Mouse (Mus musculus): ENCODE data around the gene Szrd1. TPM values are rescaled to one million over a fixed set of nuclear protein-coding genes. Genes with fewer than 3 reads are reported as not detected.

The Szrd1 gene
- total and polyA plus RNA-seq, 2 experiments from 2014 or later, result 17.2 to 60.5 TPM

GRCm38 (mm10) chr4:141178500-141178899 is 38.9 kb upstream of the Szrd1 start:
- no peak for ATAC-seq
- H3K27me3 ChIP-seq (ENCODE audit: insufficient read depth, low read length), result no peaks in the 10 kb centered on the region
- H3K36me3 ChIP-seq (ENCODE audit: insufficient read depth), result peaks cover 34% of the 10 kb centered on the region
- no peak overlapping the region for H3K4me3 ChIP-seq (ENCODE audit: low read depth, low read length)
- H3K27ac ChIP-seq (ENCODE audit: low read depth, low read length), result no peak overlapping the region
- TF ChIP-seq CTCF (IDR thresholded peaks at IDR 0.05; ENCODE audit: low read depth), result no peak
- H3K4me2 ChIP-seq (ENCODE audit: low read depth), result no peak overlapping the region
- 80% methylated on average over 4 of the region's 4 CpGs for WGBS
- H3K9me3 ChIP-seq (ENCODE audit: low read length), result no peaks in the 10 kb centered on the region
- no peak overlapping the region for H3K9ac ChIP-seq
- no peak for DNase-seq
- no peaks in the 10 kb centered on the region for H3K4me1 ChIP-seq (ENCODE audit: insufficient read depth)

- Histone ChIP-seq H3K27me3 (ENCODE audit: insufficient read depth, low read length) (no peaks in the 10 kb centered on the region), H3K4me1 (ENCODE audit: insufficient read depth) (no peaks in the 10 kb centered on the region), H3K27ac (ENCODE audit: low read depth, low read length) (no peak overlapping the region), H3K4me3 (ENCODE audit: low read depth, low read length) (no peak overlapping the region), H3K9ac (no peak overlapping the region), H3K36me3 (ENCODE audit: insufficient read depth) (peaks cover 21% of the 10 kb centered on the region), H3K4me2 (ENCODE audit: low read depth) (no peak overlapping the region), H3K9me3 (ENCODE audit: low read length) (no peaks in the 10 kb centered on the region)
- ATAC-seq (no peak), DNase-seq (no peak)
- WGBS, result 86% methylated on average over 10 of the region's 10 CpGs
- TF ChIP-seq CTCF (IDR thresholded peaks at IDR 0.05; ENCODE audit: low read depth), result no peak
Observed at GRCm38 (mm10) chr4:141176328-141176838, 36.8 kb upstream of the Szrd1 start.

GRCm38 (mm10) chr4:141175783-141176182 is 36.2 kb upstream of the Szrd1 start:
- no peak overlapping the region for H3K4me2 ChIP-seq (ENCODE audit: low read depth)
- H3K9me3 ChIP-seq (ENCODE audit: low read length), result no peaks in the 10 kb centered on the region
- no peak overlapping the region for H3K9ac ChIP-seq
- peaks cover 21% of the 10 kb centered on the region for H3K36me3 ChIP-seq (ENCODE audit: insufficient read depth)
- H3K4me1 ChIP-seq (ENCODE audit: insufficient read depth), result no peaks in the 10 kb centered on the region
- WGBS, result 75% methylated on average over 5 of the region's 5 CpGs
- H3K27me3 ChIP-seq (ENCODE audit: insufficient read depth, low read length), result no peaks in the 10 kb centered on the region
- no peak overlapping the region for H3K27ac ChIP-seq (ENCODE audit: low read depth, low read length)
- no peak for TF ChIP-seq CTCF (IDR thresholded peaks at IDR 0.05; ENCODE audit: low read depth)
- H3K4me3 ChIP-seq (ENCODE audit: low read depth, low read length), result no peak overlapping the region
- DNase-seq (no peak), ATAC-seq (no peak)

GRCm38 (mm10) chr4:141172121-141172520 is 32.5 kb upstream of the Szrd1 start:
- no peaks in the 10 kb centered on the region for H3K9me3 ChIP-seq (ENCODE audit: low read length)
- no peaks in the 10 kb centered on the region for H3K4me1 ChIP-seq (ENCODE audit: insufficient read depth)
- no peaks in the 10 kb centered on the region for H3K27me3 ChIP-seq (ENCODE audit: insufficient read depth, low read length)
- ATAC-seq (0 out of 2 replicates have a peak, but pooled peaks have one; percentile 20), DNase-seq (peak; percentile 25)
- peaks cover 30% of the 10 kb centered on the region for H3K36me3 ChIP-seq (ENCODE audit: insufficient read depth)
- H3K4me2 ChIP-seq (ENCODE audit: low read depth), result no peak overlapping the region
- 84% methylated on average over 8 of the region's 8 CpGs for WGBS
- no peak for TF ChIP-seq CTCF (IDR thresholded peaks at IDR 0.05; ENCODE audit: low read depth)
- H3K27ac ChIP-seq (ENCODE audit: low read depth, low read length), result 0 out of 2 replicates have a peak overlapping the region, but pooled peaks have one; percentile 9
- H3K4me3 ChIP-seq (ENCODE audit: low read depth, low read length), result no peak overlapping the region
- no peak overlapping the region for H3K9ac ChIP-seq

- Histone ChIP-seq H3K4me2 (ENCODE audit: low read depth) (no peak overlapping the region), H3K9me3 (ENCODE audit: low read length) (no peaks in the 10 kb centered on the region), H3K4me1 (ENCODE audit: insufficient read depth) (no peaks in the 10 kb centered on the region), H3K9ac (no peak overlapping the region), H3K27ac (ENCODE audit: low read depth, low read length) (no peak overlapping the region), H3K4me3 (ENCODE audit: low read depth, low read length) (no peak overlapping the region), H3K27me3 (ENCODE audit: insufficient read depth, low read length) (no peaks in the 10 kb centered on the region), H3K36me3 (ENCODE audit: insufficient read depth) (peaks cover 22% of the 10 kb centered on the region)
- ATAC-seq (no peak), DNase-seq (no peak)
- no peak for TF ChIP-seq CTCF (IDR thresholded peaks at IDR 0.05; ENCODE audit: low read depth)
- WGBS, result 94% methylated on average over 3 of the region's 3 CpGs
Observed at GRCm38 (mm10) chr4:141167156-141167555, 27.6 kb upstream of the Szrd1 start.

- Histone ChIP-seq H3K27ac (ENCODE audit: low read depth, low read length) (no peak overlapping the region), H3K4me1 (ENCODE audit: insufficient read depth) (no peaks in the 10 kb centered on the region), H3K4me3 (ENCODE audit: low read depth, low read length) (no peak overlapping the region), H3K36me3 (ENCODE audit: insufficient read depth) (peaks cover 16% of the 10 kb centered on the region), H3K9me3 (ENCODE audit: low read length) (no peaks in the 10 kb centered on the region), H3K4me2 (ENCODE audit: low read depth) (no peak overlapping the region), H3K27me3 (ENCODE audit: insufficient read depth, low read length) (no peaks in the 10 kb centered on the region), H3K9ac (no peak overlapping the region)
- no peak for TF ChIP-seq CTCF (IDR thresholded peaks at IDR 0.05; ENCODE audit: low read depth)
- DNase-seq (no peak), ATAC-seq (no peak)
- WGBS, result 89% methylated on average over 8 of the region's 8 CpGs
Observed at GRCm38 (mm10) chr4:141165744-141166292, 26.2 kb upstream of the Szrd1 start.

- H3K9me3 ChIP-seq (ENCODE audit: low read length), result no peaks in the 10 kb centered on the region
- H3K4me3 ChIP-seq (ENCODE audit: low read depth, low read length), result no peak overlapping the region
- no peaks in the 10 kb centered on the region for H3K27me3 ChIP-seq (ENCODE audit: insufficient read depth, low read length)
- no peak overlapping the region for H3K9ac ChIP-seq
- H3K27ac ChIP-seq (ENCODE audit: low read depth, low read length), result no peak overlapping the region
- H3K36me3 ChIP-seq (ENCODE audit: insufficient read depth), result no peaks in the 10 kb centered on the region
- no peak for TF ChIP-seq CTCF (IDR thresholded peaks at IDR 0.05; ENCODE audit: low read depth)
- no peak for ATAC-seq
- no peak overlapping the region for H3K4me2 ChIP-seq (ENCODE audit: low read depth)
- no peak for DNase-seq
- 95% methylated on average over 5 of the region's 5 CpGs for WGBS
- H3K4me1 ChIP-seq (ENCODE audit: insufficient read depth), result no peaks in the 10 kb centered on the region
Observed at GRCm38 (mm10) chr4:141163729-141164128, 24.2 kb upstream of the Szrd1 start.
